Mouse (Mus musculus) adrenal gland, adult 2 months (tissue): ENCODE measurements around the gene Gm10306. TPM values are rescaled to one million over a fixed set of nuclear protein-coding genes. Genes with fewer than 3 reads are reported as not detected.

ENCODE experiments used
- DNase-seq: peaks from one replicate; pipeline ENCODE4 v3.0.0; 2021
- long read RNA-seq: library from polyadenylated mRNA; stranded (forward); transcript quantifications from one replicate; pipeline ENCODE4 v2.0.0, GENCODE M21; 2021
- polyA plus RNA-seq: library from polyadenylated mRNA; depleted of rRNA; stranded (reverse); fragments of >200 nt; gene quantifications from 2 replicates; pipeline ENCODE4 v1.2.3, GENCODE M21; 2012; rRNA removed
- total RNA-seq, 2 experiments: library from RNA; stranded (reverse); gene quantifications; 2 replicates each; pipeline ENCODE4 v1.2.3; 2021

The Gm10306 gene
- total RNA-seq (not detected), polyA plus RNA-seq (not detected in 2 replicates)
- long read RNA-seq, result 0 reads

- peak; percentile 94 for DNase-seq
Observed at GRCm38 (mm10) chr4:94556265-94557054, at the start of gene Gm10306, which contains the start of gene Caap1. Gene Gm10306, plus strand, starts transcription at chr4:94556546. Gene Caap1, minus strand, starts transcription at chr4:94556796.

GRCm38 (mm10) chr4:94515366-94515765 is 41.0 kb upstream of the Gm10306 start:
- no peak for DNase-seq

GRCm38 (mm10) chr4:94517631-94518030 is 38.7 kb upstream of the Gm10306 start:
- DNase-seq, result peak; percentile 41

GRCm38 (mm10) chr4:94523321-94523720 is 33.0 kb upstream of the Gm10306 start:
- DNase-seq, result no peak

GRCm38 (mm10) chr4:94529448-94529847 is 26.9 kb upstream of the Gm10306 start:
- no peak for DNase-seq

- no peak for DNase-seq
Observed at GRCm38 (mm10) chr4:94533205-94533604, 23.1 kb upstream of the Gm10306 start.

GRCm38 (mm10) chr4:94543041-94543440 is 13.3 kb upstream of the Gm10306 start:
- DNase-seq, result no peak

GRCm38 (mm10) chr4:94544321-94544720 is 12.0 kb upstream of the Gm10306 start:
- DNase-seq, result no peak

GRCm38 (mm10) chr4:94554955-94555494 is 1.3 kb upstream of the Gm10306 start:
- DNase-seq, result no peak

GRCm38 (mm10) chr4:94557145-94557544 is 799 bp downstream of the Gm10306 start:
- DNase-seq, result no peak

- DNase-seq, result no peak
Observed at GRCm38 (mm10) chr4:94559266-94559665, 2.9 kb downstream of the Gm10306 start.

- no peak for DNase-seq
Observed at GRCm38 (mm10) chr4:94560316-94560715, 4.0 kb downstream of the Gm10306 start.

GRCm38 (mm10) chr4:94561954-94562648 is 5.8 kb downstream of the Gm10306 start:
- no peak for DNase-seq

- DNase-seq, result no peak
Observed at GRCm38 (mm10) chr4:94564297-94564696, 8.0 kb downstream of the Gm10306 start.

- no peak for DNase-seq
Observed at GRCm38 (mm10) chr4:94572677-94573076, 16.3 kb downstream of the Gm10306 start.

GRCm38 (mm10) chr4:94591765-94592381 is 35.5 kb downstream of the Gm10306 start:
- DNase-seq, result no peak

- no peak for DNase-seq
Observed at GRCm38 (mm10) chr4:94592709-94593108, 36.4 kb downstream of the Gm10306 start.

- DNase-seq, result no peak
Observed at GRCm38 (mm10) chr4:94601395-94601794, 45.0 kb downstream of the Gm10306 start.

GRCm38 (mm10) chr4:94602496-94603030 is 46.2 kb downstream of the Gm10306 start:
- no peak for DNase-seq

- peak; percentile 95 for DNase-seq
Observed at GRCm38 (mm10) chr4:94603031-94603629, 46.8 kb downstream of the Gm10306 start, which contains the start of gene Plaa. Gene Plaa, minus strand, starts transcription at chr4:94603244.

- DNase-seq, result no peak
Observed at GRCm38 (mm10) chr4:94604452-94605019, 48.2 kb downstream of the Gm10306 start.
